In genomic region chrX:105794806-105795403, GRCm38 (mm10) we compare ENCODE assay signal across 14 mouse cellular contexts. TPM values are rescaled to one million over a fixed set of nuclear protein-coding genes. Genes with fewer than 3 reads are reported as not detected.
A peak's percentile ranks its signal among the peaks of the same experiment; 100 is the strongest.
DNase-seq lines count a peak whose midpoint lies in the region; ATAC-seq and TF ChIP-seq lines count a peak whose summit lies in the region.
"Had no signal": no experiment of that assay in that cellular context is flagged by ENCODE, and none has a peak within 500 bp of the region (broad histone marks: within the 10 kb centered on the region; RNA-seq: fewer than 3 reads in every experiment).

No protein-coding gene starts in this region.

- no peak overlapping the region for H3K27ac ChIP-seq in hindbrain, embryonic 14.5 days
- no peak overlapping the region for H3K27ac ChIP-seq in hindbrain, embryonic 12.5 days
- H3K27ac ChIP-seq in neural tube, embryonic 13.5 days (replicated peaks), result no peak overlapping the region
- no peak overlapping the region for H3K27ac ChIP-seq in forebrain, embryonic 15.5 days (replicated peaks)
- 0 out of 2 replicates have a peak overlapping the region, but pooled peaks have one; percentile 6 for H3K27ac ChIP-seq in stomach, postnatal 0 days (replicated peaks)
- H3K27ac ChIP-seq: heart, adult 2 months; liver, embryonic 15.5 days had no signal

- WGBS in hindbrain, embryonic 14.5 days, result 60% methylated on average over 8 of the region's 8 CpGs
- 63% methylated on average over 8 of the region's 8 CpGs for WGBS in hindbrain, embryonic 12.5 days
- 52% methylated on average over 8 of the region's 8 CpGs for WGBS in neural tube, embryonic 13.5 days
- 45% methylated on average over 8 of the region's 8 CpGs for WGBS in forebrain, embryonic 15.5 days
- 50% methylated on average over 8 of the region's 8 CpGs for WGBS in stomach, postnatal 0 days

- H3K9ac ChIP-seq in hindbrain, embryonic 14.5 days, result no peak overlapping the region
- no peak overlapping the region for H3K9ac ChIP-seq in hindbrain, embryonic 12.5 days
- no peak overlapping the region for H3K9ac ChIP-seq in neural tube, embryonic 13.5 days
- H3K9ac ChIP-seq in forebrain, embryonic 15.5 days (replicated peaks), result no peak overlapping the region
- H3K9ac ChIP-seq in stomach, postnatal 0 days (ENCODE audit: low read length), result no peak overlapping the region
- H3K9ac ChIP-seq: liver, embryonic 15.5 days had no signal

- no peaks in the 10 kb centered on the region for H3K9me3 ChIP-seq in hindbrain, embryonic 14.5 days (ENCODE audit: control insufficient read depth, low read length)
- no peaks in the 10 kb centered on the region for H3K9me3 ChIP-seq in hindbrain, embryonic 12.5 days (replicated peaks)
- H3K9me3 ChIP-seq in neural tube, embryonic 13.5 days, result no peaks in the 10 kb centered on the region
- no peaks in the 10 kb centered on the region for H3K9me3 ChIP-seq in forebrain, embryonic 15.5 days
- no peaks in the 10 kb centered on the region for H3K9me3 ChIP-seq in stomach, postnatal 0 days (ENCODE audit: control insufficient read depth, low read length)
- H3K9me3 ChIP-seq: liver, embryonic 15.5 days had no signal

- H3K36me3 ChIP-seq in hindbrain, embryonic 14.5 days (replicated peaks; ENCODE audit: control insufficient read depth, insufficient read depth), result peaks cover 7% of the 10 kb centered on the region
- no peaks in the 10 kb centered on the region for H3K36me3 ChIP-seq in hindbrain, embryonic 12.5 days
- peaks cover 4% of the 10 kb centered on the region; the same call in 1 of the 2 replicates for H3K36me3 ChIP-seq in neural tube, embryonic 13.5 days
- H3K36me3 ChIP-seq in forebrain, embryonic 15.5 days, result no peaks in the 10 kb centered on the region
- no peaks in the 10 kb centered on the region for H3K36me3 ChIP-seq in stomach, postnatal 0 days (ENCODE audit: control insufficient read depth, insufficient read depth, low read length)
- H3K36me3 ChIP-seq: liver, embryonic 15.5 days had no signal

- no peak overlapping the region for H3K4me3 ChIP-seq in hindbrain, embryonic 14.5 days (replicated peaks; ENCODE audit: low read length)
- no peak overlapping the region for H3K4me3 ChIP-seq in hindbrain, embryonic 12.5 days
- H3K4me3 ChIP-seq in neural tube, embryonic 13.5 days, result no peak overlapping the region
- no peak overlapping the region for H3K4me3 ChIP-seq in forebrain, embryonic 15.5 days
- H3K4me3 ChIP-seq in stomach, postnatal 0 days (ENCODE audit: low read depth, low read length), result no peak overlapping the region
- H3K4me3 ChIP-seq: heart, adult 2 months; liver, embryonic 15.5 days had no signal

- TF ChIP-seq EP300 in stomach, postnatal 0 days (optimal IDR thresholded peaks at IDR 0.05), result no peak

- no peaks in the 10 kb centered on the region for H3K4me1 ChIP-seq in hindbrain, embryonic 14.5 days (replicated peaks; ENCODE audit: control insufficient read depth, insufficient read depth, low read length)
- H3K4me1 ChIP-seq in hindbrain, embryonic 12.5 days, result no peaks in the 10 kb centered on the region
- no peaks in the 10 kb centered on the region for H3K4me1 ChIP-seq in neural tube, embryonic 13.5 days (replicated peaks)
- no peaks in the 10 kb centered on the region for H3K4me1 ChIP-seq in forebrain, embryonic 15.5 days
- H3K4me1 ChIP-seq in stomach, postnatal 0 days (replicated peaks; ENCODE audit: control insufficient read depth, insufficient read depth), result no peaks in the 10 kb centered on the region
- H3K4me1 ChIP-seq: liver, embryonic 15.5 days had no signal

- H3K27me3 ChIP-seq in hindbrain, embryonic 14.5 days (ENCODE audit: control insufficient read depth, insufficient read depth, low read length), result 0 out of 2 replicates have a peak, but pooled peaks cover 3% of the 10 kb centered on the region
- H3K27me3 ChIP-seq in hindbrain, embryonic 12.5 days, result peaks cover 6% of the 10 kb centered on the region
- H3K27me3 ChIP-seq in neural tube, embryonic 13.5 days, result peaks cover 15% of the 10 kb centered on the region; the same call in 1 of the 2 replicates
- H3K27me3 ChIP-seq in forebrain, embryonic 15.5 days, result no peaks in the 10 kb centered on the region
- no peaks in the 10 kb centered on the region for H3K27me3 ChIP-seq in stomach, postnatal 0 days (ENCODE audit: control insufficient read depth, insufficient read depth, low read length)
- H3K27me3 ChIP-seq: liver, embryonic 15.5 days had no signal

- DNase-seq in hindbrain, embryonic 14.5 days (ENCODE audit: low spot score), result peak; percentile 28
- DNase-seq in neural tube, embryonic 10.5 days (ENCODE audit: extremely low spot score, low spot score), result no peak
- DNase-seq in stomach, postnatal 0 days (ENCODE audit: low spot score), result peak; percentile 17
- DNase-seq in ovary, postnatal 14 days (ENCODE audit: low spot score), result no peak
- DNase-seq in T-cell, adult 2 months (ENCODE audit: low spot score), result no peak
- DNase-seq: cerebellum, postnatal 10 days; heart, adult 2 months; heart, postnatal 14 days; kidney, adult 2 months; thymus, postnatal 36 days had no signal

- no peak for TF ChIP-seq CTCF in stomach, postnatal 0 days (IDR thresholded peaks at IDR 0.05; ENCODE audit: low read depth)

- no peak overlapping the region for H3K4me2 ChIP-seq in hindbrain, embryonic 14.5 days (replicated peaks)
- no peak overlapping the region for H3K4me2 ChIP-seq in hindbrain, embryonic 12.5 days (replicated peaks)
- no peak overlapping the region for H3K4me2 ChIP-seq in neural tube, embryonic 13.5 days
- no peak overlapping the region for H3K4me2 ChIP-seq in forebrain, embryonic 15.5 days (replicated peaks)
- H3K4me2 ChIP-seq in stomach, postnatal 0 days (replicated peaks; ENCODE audit: low read depth), result no peak overlapping the region
- H3K4me2 ChIP-seq: liver, embryonic 15.5 days had no signal

- peak; percentile 37; the same call in 1 of the 2 replicates for ATAC-seq in hindbrain, embryonic 14.5 days (ENCODE audit: low FRiP score)
- no peak; the same call in 1 of the 2 replicates for ATAC-seq in hindbrain, embryonic 12.5 days (ENCODE audit: low FRiP score)
- ATAC-seq in neural tube, embryonic 13.5 days (ENCODE audit: low read depth), result 0 out of 2 replicates have a peak, but pooled peaks have one; percentile 43
- peak; percentile 58; the same call in 1 of the 2 replicates for ATAC-seq in forebrain, embryonic 15.5 days (replicated peaks)
- peak; percentile 67; the same call in 1 of the 2 replicates for ATAC-seq in stomach, postnatal 0 days (ENCODE audit: low FRiP score, low TSS enrichment)

RNA-seq across cellular contexts. Expression of gene Fgf16, which starts 30.8 kb away (rescaled TPM):
- polyA plus RNA-seq in hindbrain, embryonic 14.5 days (2014; fragmentation: Nextera tagmentation; extraction: Ambion mirVana), result 0.12 TPM in 1 of 2 replicates, not detected in the other
- 0.23 and 0.37 TPM in 2 replicates for polyA plus RNA-seq in hindbrain, embryonic 12.5 days (2016; fragmentation: Nextera tagmentation; extraction: Ambion mirVana)
- not detected in 2 replicates for polyA plus RNA-seq in neural tube, embryonic 13.5 days (2015; fragmentation: Nextera tagmentation; extraction: Ambion mirVana)
- not detected in 2 replicates for polyA plus RNA-seq in forebrain, embryonic 15.5 days (2015; fragmentation: Nextera tagmentation; extraction: Ambion mirVana)
- polyA plus RNA-seq in stomach, postnatal 0 days (2015; fragmentation: Nextera tagmentation; extraction: Ambion mirVana), result 0.77 and 1.5 TPM in 2 replicates
- polyA plus RNA-seq: liver, embryonic 15.5 days had no signal

Comparison
In these comparisons a context has a peak if more than half of its experiments do, and no peak if none do; other contexts are left out.
1. DNase-seq: peak in hindbrain, embryonic 14.5 days (single experiment) and stomach, postnatal 0 days (single experiment); none in neural tube, embryonic 10.5 days (single experiment), ovary, postnatal 14 days (single experiment) and T-cell, adult 2 months (single experiment).